Mouse (Mus musculus): Measurements from ENCODE around the gene Chst10.

Gene Chst10

DNA sequence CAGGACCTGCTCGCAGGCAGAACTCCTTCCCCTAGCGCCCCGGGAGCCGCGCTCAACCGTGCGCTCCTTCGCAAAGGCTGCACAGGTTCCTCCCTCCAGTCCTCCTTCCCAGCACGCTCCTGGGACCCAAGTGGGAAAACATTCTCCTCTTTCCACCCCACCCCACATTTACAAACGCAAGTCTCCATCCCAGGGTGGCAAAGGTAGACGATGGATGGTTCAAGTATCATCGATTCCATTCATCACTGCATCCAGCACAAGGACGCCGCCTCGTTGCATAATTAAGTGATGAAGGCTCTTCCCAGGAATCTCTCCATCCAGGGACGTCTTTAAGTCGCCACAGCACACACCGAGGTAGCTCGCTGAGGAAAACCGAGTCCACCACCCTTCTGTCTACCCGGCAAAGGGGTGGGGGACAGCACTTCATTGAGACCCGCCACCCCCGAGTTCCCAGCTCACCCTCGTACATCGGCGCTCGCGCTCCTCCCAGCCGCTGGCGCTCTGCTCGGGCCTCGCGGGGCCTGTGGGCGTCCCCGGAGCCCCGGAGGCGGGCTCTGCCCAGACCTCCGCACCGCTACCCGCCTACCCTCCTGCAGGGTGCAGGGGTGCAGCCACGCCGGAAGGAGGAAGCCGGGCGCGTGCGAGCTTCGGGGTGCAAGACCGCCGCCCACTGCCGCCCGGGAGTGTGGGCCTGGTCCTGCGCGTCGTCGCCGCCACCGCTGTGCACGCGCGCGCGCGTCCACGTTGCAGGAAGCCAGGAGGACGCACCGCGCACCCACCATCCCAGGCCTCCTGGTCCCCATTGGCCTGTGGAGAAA is at the start of gene Chst10:
Gene Chst10, minus strand, starts transcription at position 731 of the 818 bp plus-strand sequence.
- peak; percentile 83 for DNase-seq

DNA sequence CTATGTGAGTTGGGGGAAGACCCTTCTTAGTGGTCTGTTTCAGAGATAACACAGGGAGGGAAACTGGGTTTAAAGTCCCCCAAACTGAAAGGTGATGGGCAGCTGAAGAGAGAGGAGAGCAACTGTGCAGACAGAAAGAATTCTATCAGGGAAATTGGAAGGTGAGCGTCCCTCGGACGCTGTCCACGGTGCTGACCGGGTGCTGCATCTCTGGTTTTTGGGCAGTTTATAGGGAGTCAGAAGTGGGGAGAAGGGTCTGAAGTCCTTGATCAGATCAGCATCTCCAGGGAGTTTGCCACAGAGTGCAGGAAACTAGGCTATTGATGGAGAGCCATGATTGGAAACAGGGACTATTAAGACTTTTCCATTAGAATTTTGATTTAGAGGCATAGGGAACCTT is 41.6 kb upstream of the Chst10 start:
- DNase-seq = no peak

DNA sequence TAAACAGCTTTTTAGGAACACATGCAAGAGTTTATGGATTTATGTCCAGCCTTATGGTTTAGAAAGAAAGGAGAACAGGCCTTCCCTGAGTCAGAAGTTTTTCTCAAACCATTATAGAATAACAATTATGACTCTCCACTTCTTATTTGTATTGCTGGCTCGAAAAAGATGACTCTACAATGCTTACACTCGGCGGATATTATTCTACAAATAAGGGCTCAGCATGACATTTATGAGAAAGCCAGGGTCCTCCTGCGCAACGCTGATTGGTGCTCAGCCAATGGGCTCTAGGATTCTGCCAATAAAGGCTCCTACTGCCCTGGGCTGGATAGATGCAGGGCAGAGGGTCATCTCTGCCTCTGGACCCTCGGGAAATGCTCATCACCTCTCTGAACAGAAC is 40.9 kb upstream of the Chst10 start, which contains the start of gene Nms:
Gene Nms, plus strand, starts transcription at position 301 of the 400 bp plus-strand sequence.
- DNase-seq = no peak

DNA sequence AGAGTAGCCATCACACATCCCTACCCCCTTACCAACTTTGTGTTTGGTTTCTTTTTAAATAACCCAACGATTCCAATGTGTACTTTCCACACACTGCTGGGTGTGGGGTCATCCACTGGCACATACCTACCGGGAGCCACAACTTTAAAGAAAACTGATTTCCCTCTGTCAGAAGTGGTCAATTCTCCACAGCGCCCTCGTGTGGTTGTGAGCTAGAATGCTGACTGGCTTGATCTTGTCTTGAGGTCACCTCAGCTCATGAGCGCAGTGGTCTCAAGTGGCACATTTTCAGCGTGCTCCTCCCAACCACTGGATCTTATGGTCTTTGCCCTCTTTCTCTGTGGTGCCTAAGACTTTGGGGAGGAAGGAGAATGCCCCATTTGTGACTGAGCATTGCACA is 38.8 kb upstream of the Chst10 start:
- peak; percentile 32 for DNase-seq

DNA sequence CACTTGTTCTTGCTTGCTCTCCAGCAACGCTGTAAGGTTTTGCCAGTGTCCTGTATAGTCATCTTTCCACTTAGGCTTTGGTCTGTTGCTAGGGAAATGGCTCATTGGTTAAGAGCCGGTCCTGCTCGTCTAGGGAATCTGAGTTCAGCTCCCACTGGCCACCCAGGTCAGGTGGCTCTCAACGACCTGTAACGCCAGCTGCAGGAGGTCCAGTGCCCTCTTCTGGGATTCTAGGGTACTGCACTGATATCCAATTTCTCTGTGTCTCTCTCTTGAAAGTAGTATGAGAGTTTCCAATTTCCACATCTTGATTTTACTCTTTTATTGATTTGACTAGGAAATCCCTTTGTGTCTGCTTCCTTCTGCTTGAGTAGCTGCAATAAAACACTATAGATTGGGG is 36.7 kb upstream of the Chst10 start:
- DNase-seq = peak; percentile 37

DNA sequence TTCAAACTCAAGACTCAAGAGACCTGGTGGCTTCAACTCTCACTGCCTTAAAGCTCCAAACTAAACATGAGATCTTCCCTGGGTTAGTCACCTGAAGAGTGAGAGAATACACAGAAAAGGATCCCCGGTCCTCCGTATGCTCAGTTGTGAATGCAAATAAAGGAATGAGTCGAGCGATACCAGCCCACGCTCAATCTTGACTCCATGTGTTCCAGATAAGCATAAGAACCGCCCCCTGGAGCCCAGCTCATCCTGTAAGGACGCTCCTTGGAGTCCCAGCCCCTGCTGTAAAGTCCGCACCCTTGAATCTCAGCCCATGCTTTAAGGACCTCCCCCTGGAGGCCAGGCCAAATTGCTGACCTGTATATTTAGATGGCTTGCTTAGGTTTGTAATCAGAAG is 32.8 kb upstream of the Chst10 start:
- no peak for DNase-seq

DNA sequence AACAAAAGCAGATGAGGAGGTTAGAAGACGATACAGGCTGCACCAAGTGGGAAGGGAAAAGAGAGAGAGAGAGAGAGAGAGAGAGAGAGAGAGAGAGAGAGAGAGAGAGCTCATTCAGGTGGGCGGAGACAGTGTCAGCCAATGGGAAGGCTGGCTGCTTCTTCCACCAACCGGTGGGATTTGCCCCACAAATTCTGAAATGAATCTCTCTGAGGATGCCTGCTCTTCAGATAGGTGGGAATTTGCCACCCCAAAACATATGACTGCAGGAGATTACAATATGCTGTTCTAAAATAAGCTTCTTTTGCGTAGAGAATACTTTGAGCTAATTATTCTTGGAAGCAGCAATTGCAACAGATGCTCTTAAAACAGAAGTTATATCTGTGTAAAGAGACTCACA is 31.5 kb upstream of the Chst10 start:
- no peak for DNase-seq

DNA sequence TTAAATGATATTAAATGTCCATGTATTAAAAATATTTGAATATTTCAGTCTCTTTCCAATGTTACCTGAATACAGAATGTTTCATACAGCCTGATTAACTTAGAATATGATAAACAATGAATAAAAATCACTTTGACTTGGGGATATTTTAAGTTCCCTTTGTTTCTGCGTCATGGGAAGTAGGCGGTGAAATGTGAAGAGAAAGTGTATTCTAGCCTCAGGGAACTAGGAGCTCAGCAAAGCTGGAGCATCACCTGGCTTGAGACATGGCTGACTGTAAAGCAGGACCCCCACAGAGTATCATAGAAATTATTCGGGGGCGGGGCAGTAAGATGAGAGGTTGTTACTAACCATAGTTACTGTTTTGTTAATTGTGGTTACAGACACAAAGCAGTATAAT is 31.0 kb upstream of the Chst10 start:
- no peak for DNase-seq

DNA sequence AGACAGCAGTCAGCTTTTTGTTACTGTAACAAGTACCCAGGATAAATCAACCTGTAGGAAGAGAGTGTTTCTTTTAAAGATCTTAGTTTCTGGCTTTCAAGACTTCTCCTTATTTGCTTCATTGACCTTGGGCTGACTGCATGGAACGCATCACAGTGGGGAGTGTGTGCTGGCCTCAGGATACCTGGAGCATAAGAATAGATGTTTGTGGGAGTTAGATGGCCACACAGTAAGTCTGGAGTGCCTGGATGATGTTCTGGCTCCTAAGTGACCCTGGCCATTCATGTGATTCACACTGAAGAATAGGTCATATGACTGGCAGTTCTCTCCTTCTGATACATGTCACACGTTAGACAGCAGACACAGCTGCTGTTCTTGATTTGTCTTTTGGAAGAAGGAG is 6.0 kb upstream of the Chst10 start:
- no peak for DNase-seq

DNA sequence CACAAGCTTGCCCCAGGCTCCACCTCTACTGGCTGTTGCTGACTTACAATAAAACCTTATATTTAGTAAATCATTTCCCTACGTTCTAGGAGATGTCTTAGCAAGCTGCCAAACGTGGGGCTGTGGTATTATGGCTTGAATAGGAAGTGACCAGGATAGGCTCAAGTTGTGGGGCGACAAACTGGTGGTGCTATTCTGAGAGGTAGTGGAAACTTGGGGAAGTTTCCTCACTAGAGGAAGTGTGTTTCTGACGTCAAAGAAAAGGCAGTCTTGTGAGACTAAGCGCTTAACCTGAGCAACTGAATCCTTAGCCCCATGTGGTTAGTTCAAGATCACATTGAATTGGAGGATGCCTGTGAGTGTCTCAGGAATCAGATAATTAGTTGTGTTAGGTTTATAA is 4.6 kb upstream of the Chst10 start:
- DNase-seq = no peak

DNA sequence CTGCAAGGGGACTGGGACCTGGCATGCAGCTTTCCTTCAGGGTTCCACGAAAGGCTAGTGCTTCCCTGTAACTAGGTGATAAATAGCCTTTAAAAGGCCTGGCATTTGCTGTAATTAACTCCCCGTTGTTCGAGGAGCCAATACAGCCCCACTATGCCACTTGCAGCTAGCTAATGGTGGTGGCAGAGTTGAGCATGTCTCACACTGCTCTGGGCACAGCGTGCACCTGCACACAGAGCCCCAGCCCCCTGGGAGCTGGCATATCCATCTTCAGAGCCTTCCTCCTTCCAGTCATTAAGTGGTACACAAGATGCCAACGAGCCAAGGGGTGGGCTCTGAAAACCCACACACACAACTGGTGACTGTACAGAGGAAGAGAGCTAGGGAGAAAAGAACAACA is 4.9 kb downstream of the Chst10 start:
- no peak for DNase-seq

DNA sequence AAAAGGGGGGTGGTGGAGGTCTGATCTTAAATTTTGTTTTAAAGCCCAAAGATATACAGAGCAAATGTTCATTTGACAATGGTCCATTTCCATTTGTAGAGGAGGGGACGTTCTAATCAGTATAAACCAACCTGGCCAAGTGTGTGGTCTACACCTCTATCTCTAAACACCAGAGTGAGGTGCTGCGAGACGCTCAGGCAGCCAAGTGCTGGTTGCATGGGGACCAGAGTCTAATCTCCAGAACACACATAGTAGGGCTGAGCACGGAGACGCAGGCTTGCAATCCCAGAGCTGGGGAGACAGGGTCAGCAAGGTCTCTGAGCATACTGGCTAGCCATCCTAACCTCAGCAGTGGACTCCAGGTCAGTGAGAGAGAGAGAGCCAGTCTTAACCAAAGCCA is 6.5 kb downstream of the Chst10 start:
- no peak for DNase-seq

DNA sequence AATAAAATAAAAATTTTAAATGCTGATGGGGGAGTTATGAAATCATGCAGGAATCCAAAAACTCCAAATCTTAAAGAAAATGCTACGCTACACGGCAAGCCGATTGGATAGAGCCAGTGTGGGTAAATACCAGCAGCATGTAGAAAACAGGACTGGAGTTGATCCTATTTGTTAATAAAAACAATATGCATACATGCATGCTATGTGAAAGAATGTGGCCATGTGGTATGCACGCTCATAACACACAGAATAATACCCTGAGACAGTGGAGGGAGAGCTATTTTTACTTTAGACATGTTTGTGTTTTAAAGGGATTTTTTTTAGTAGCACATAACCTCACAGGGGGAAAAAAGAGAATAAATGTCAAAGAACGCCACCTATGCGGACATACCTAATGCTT is 9.2 kb downstream of the Chst10 start:
- no peak for DNase-seq

DNA sequence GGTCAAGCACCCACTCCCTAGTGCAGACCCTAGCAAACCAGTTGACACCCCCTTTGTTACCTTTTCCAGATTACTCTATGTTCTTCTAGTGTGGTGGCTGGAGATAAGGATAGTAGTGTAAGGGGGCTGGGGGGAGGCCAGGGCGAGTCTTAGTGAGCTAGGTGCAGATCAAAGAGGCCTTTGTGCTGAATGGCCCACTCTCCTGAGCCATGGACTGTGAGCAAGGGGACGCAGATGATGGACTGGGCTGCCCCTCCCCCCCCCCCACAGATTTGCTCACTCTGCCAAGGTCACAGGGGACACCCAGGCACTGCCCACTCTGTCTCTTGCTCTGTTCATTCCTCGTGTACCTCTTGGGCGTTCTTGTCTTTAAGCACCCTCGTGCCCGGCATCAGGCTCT is 10.9 kb downstream of the Chst10 start:
- no peak for DNase-seq

DNA sequence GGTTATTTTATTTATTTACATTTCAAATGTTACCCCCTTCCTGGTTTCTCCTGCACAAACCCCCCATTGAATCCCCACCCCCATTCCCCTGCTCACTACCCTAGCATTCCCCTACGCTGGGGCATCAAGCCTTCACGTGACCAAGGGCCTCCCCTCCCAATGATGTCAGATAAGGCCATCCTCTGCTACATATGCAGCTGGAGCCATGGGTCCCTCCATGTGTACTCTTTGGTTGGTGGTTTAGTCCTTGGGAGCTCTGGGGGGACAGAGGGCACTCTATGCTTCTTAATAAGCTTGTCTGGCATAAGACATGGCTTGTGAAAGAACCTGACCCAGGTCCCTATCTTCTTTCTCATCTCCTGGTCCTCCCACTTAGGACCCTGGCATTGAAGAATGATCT is 11.4 kb downstream of the Chst10 start:
- DNase-seq = no peak

DNA sequence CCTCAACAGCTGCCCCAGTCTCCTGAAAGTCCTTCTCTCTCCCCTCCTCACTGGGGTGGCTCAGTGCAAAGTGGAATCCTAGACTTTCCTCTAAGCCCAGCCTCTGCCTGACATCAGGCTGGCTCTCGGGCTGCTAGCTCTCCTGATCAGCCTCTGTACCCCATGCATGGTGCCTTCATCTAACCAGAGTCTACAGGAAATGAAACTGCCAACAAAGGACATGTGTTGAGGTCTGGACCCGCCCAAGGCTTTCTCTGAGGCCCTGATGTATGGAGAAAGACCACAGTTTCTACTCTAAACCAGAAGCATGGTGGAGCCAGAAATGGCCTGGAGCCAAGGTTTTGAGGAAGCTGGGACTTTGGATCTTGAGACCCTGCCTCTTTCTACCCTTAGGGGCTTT is 12.0 kb downstream of the Chst10 start:
- DNase-seq = no peak

DNA sequence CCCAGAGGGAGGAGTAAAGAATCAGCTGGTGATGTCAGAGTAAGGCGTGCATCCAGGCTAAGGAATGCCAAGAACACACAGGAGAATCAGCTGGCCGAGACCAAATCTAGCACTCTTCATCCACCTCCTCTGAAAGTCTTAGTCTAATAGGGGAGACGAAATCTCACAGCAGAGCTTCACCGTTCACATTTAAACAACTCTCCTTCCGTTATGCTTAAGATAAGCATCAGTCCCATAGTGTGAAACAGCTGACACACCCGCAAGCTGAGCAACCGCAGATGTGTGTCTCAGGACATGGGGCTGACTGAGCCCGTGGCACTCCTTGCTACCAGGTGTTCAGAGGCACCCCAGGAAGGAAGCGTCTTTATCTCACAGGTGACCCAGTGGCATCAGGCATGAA is 14.2 kb downstream of the Chst10 start:
- DNase-seq = no peak

DNA sequence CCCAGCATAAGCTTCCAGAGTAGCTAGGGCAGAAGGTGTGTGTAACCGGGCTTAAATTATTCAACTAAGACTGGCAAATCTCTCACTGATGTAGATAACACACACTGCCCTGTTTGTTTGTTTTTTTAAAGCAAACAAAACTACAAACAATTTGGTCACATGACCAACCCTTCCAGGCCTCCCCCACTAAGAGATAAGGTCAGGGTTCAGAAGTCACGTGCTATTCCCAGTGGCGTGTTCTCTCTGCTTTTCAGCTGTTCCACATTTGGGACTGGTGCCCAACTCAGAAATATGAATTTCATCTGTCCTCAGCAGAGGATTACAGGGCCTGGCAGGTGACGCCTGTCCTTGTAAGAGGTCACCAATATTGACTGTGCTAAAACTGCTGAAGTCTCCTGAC is 15.2 kb downstream of the Chst10 start:
- DNase-seq = no peak

DNA sequence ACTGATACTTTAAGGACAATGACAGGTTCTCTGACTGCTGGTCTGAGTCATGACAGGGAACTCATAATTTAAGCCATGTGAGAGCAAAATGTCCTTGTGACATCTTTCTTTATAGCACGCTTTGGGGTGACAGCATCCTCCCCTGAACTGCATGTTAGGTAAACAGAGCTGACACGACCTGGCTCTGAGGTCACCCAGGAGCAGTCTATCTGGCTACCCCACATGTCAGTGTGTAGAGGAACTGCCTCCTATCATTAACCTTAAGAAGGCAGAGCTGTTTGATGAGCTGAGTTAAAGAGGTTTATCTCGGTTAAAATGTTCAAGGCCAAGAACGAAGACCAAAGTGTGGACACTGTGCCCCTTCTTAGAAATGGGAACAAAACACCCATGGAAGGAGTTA is 16.6 kb downstream of the Chst10 start:
- no peak for DNase-seq

DNA sequence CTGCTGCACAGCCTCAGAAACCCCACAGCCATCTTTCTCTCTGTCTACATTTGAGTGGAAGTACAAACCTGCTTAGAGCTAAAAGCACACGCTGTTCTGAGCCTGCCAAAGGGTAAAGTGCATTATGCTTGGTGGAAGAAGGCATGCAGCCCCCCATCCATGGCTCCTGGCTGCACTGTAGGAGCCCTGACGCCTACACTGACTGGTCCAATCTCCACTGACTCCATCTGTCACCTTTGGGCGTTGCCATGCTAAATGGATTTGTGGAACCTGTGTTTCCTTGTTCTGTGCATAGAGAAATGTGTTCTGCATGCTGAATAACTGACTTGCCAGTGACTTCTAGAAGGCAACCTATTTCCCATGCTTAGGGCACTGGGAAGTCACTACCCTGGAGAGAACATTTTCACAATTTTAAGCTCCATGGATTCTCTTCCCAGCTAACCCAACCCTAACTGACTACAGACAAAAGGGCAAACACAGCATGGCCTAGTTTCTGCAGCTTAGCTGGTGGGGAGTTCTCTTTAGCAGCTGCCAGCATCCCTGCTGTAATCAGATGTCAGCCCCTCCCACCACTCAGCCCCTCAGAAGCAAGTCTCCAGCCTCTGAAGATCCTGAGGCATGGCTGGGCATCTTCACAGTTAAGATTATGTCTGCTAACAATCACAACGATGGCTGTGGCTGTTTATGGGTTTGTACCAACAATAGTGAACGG is 21.1 kb downstream of the Chst10 start:
- no peak for DNase-seq

DNA sequence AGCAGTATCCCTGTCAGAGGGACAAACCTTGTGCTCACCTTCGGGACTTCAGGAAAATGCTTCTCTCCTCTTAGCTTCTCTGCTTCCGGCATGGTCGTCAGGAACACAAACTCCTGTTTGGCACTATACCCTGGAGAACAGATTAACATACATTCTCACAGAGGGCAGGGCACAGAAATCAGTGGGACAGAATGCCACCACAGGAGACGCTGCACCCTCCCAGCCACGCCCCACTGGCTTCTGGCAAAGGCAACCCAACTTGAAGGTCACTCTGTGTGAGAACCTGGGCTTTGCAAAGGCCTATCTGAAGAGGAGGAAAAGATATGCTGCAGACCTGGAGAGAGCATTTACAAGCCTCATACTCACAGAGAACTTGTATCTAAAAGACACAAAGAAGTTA is 24.1 kb downstream of the Chst10 start:
- peak; percentile 39 for DNase-seq

DNA sequence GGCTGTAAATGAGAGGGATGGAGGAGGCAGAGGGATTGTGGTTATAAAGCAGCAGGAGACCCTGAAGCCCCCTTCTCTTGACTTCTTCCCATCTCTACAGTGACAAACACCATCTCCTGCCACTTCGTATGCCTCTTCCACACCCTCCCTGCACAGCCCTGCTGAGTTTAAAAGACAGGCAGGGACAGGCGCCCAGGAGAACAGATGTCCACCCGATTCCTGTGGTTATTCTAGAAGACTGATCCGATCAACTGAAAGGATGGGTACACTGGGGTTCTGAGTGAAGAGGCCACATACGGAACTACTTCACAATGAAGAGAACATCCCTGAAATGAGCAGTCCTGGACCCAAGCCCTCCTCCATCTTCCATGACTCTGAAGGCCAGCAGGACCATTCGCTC is 26.1 kb downstream of the Chst10 start:
- no peak for DNase-seq

DNA sequence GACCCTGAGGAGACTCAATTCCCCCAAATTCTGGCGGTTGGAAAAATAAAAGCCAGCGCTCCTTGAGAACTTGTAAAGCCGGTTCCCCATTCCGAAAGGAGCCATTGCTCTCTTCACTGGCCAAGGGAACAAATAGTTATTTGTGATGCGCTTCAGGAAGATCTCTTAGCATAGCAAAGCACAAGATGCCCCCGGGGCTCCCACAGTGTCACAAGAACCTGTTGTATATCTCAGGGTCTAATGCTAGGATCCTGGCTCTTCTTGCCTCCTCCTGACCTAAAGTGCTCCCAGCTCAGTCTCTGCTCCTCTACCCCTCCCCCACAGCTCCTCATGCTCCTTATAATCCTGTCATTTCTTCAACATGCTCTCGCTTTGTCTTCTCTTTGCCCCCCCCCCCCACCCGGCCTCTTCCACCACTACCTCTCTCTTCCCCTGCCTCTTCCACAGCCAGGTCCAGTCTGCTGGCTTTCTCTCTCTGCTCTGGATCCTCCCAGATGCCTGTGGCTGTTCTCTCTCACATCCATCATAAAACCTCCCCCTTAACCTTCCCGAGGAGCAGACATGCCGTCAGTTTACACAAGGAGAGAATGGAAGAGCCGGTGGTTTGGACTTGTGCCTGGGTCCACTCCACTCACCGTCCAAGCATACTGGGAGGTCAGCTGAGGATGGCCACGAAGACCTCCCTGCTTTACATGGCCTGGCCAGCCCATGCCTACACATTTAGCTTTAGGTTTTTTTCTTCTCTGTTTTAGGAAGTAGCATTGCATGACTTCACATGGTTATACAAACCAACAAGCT is 28.4 kb downstream of the Chst10 start:
- DNase-seq = no peak

DNA sequence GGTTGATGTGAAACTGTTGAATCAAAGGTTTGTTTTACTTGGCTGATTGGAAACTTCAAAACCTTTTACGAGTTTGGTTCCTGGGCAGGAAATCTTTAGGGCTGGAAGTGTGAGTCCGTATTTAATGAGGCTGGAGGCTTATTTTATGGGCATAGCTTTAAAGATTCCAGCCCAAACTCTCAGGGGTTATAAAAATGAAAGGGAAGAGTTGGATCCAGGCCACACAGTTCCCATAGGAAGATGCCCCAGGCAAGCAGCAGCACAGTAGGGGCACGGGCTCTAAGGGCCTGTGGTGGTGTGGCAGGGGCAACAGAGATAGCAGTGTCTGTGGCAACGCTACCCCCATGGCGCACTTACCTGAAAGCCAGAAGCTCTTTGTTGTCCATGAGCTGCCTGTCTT is 31.7 kb downstream of the Chst10 start:
- DNase-seq = no peak

All from cerebellum, adult 8-10 months (tissue).